Mouse (Mus musculus) lung, postnatal 25 days (tissue): ENCODE measurements around the gene Limd2.
A peak's percentile ranks its signal among the peaks of the same experiment; 100 is the strongest.
"Not testable (repeated sequence)": the region's sequence is repeated elsewhere in the genome, so short reads cannot be mapped to it uniquely, and the experiment has no call there.

ENCODE experiments used
- DNase-seq: peaks from one replicate; pipeline ENCODE4 v3.0.0; 2022; ENCODE audit warnings: low spot score

Limd2 gene

DNA sequence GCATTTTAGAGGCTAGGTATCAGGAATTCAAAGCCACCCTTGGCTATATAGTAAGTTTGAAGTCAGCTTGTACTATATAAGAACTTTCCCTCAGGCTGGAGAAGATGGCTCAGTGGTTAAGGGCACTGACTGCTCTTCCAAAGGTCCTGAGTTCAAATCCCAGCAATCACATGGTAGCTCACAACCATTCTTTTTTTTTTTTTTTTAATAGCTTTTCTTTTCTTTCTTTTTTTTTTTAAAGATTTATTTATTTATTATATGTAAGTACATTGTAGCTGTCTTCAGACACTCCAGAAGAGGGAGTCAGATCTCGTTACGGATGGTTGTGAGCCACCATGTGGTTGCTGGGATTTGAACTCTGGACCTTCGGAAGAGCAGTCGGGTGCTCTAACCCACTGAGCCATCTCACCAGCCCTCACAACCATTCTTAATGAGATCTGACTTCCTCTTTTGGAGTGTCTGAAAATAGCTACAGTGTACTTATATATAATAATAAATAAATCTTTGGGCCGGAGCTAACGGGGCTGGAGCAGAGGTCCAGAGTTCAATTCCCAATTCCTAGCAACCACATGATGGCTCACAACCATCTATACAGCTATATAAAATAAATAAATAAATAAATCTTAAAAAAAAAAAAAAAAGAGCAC lies 33.8 kb downstream of the Limd2 start:
- DNase-seq, result not testable (repeated sequence)

GRCm38 (mm10) chr11:106125827-106126226 lies 34.8 kb downstream of the Limd2 start:
- no peak for DNase-seq

- no peak for DNase-seq
Measured at GRCm38 (mm10) chr11:106124784-106125183, 35.9 kb downstream of the Limd2 start.

- peak; percentile 80 for DNase-seq
Measured at GRCm38 (mm10) chr11:106122736-106123135, 37.9 kb downstream of the Limd2 start.

DNA sequence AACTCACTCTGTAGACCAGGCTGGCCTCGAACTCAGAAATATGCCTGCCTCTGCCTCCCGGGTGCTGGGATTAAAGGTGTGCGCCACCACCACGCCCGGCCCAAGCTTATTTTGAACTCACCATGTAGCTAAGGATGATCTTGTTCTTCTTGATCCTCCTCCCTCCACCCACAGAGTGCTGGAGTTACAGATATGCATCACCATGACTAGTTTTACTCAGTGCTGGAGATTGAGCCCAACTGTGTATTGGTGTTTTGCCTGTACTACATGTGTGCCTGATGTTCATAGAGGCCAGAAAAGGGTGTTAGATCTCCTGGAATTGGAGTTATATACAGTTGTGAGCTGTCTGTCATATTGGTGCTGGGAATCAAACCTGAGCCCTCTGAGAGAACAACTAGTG lies 38.4 kb downstream of the Limd2 start:
- no peak for DNase-seq

GRCm38 (mm10) chr11:106111688-106112087 lies 49.0 kb downstream of the Limd2 start:
- DNase-seq, result no peak
